Mouse (Mus musculus): ENCODE data around the gene Gm6465.
"Not testable (repeated sequence)": the region's sequence is repeated elsewhere in the genome, so short reads cannot be mapped to it uniquely, and the experiment has no call there.

Gm6465 gene

GRCm38 (mm10) chr5:11845239-11845638 is at the start of gene Gm6465:
TSS of gene Gm6465 (plus strand) at chr5:11845539.
- not testable (repeated sequence) for DNase-seq (ENCODE audit: low read depth)

DNA sequence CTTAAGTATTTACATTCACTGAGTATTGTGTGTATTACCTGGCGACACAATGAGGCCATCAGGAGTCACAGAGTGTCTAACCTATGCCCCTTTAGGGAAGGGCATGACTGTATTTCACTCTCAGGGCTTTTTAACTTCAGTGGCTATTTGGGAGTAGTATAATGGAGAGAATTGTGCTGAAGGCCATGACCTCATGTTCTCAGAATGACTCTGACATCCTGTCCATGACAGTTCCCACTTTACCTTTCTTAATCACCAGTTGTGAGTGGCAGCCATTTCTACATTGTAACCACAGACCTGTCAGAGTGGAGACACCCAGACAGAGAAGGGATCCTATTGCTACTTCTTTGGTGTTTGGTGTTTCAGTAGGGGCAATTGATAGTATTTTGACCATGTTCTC is 485 bp downstream of the Gm6465 start:
- DNase-seq (ENCODE audit: low read depth): not testable (repeated sequence)

DNA sequence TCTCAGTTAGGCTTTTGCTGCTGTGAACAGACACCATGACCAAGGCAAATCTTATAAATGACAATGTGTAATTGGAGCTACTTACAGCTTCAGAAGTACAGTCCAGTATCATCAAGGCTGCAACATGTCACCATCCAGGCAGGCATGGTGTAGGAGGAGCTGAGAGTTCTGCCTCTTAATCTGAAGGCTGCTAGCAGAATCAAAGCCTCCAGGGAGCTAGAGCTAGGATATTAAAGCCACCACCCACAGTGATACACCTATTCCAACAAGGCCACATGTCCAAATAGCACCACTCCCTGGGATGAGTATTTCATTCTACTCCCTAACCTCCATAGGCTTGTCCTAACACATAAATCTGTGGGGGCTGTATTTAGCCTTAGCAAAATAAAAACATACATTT is 12.6 kb downstream of the Gm6465 start:
- not testable (repeated sequence) for DNase-seq (ENCODE audit: low read depth)

Measured in NIH3T3 (cell line).